Mouse (Mus musculus) hindlimb bud, embryonic 11.5 days (tissue): ENCODE results near the gene Aco1.

Source experiments
- DNase-seq: peaks from one replicate; pipeline ENCODE4 v3.0.0-alpha.2; 2012; ENCODE audit warnings: low read depth, low spot score; ENCODE audit errors: extremely low spot score

Gene Aco1

DNA sequence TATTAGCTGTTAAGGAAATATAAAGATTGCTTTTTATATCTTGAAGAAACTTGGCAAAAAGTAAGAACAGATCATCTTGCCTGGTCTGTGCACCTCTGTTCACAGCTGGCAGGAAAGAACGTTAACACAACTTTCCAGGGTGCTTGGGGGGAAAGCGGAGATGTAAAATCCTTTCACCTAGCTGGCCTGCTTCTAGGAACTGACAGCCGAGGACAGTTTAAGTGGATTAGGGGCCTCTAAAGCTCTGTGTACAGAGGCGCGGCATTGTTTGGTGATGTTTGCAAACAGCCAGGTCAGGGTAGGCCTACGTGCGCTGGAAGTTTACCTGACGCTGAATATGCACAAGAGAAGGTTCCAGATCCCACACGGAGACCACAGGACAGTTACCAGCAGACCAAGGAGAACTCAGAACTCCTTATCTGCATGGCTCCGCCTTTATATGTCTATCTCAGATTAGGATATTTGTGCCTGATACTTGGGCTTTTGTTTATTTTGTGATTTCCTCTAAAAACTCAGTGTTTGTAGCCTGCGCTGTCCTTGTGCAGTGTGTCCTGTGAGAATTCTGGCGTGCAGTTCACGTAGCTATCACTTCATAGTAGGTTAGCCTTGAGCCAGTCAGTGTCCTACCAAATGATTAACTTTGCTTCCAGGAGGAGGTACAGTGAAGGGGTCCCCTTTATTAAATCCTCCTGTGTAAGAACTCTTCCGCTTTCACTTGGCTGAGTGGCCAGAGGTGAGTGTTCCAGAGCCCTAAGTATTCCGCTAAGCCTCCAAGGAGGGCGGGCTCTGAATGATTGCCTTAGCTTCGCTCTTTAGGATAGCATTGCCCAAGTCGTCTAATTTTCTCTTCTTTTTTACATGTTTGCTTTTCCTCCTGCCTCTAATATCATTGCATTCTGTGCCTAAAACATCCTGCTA is 14.0 kb downstream of the Aco1 start:
- no peak for DNase-seq

DNA sequence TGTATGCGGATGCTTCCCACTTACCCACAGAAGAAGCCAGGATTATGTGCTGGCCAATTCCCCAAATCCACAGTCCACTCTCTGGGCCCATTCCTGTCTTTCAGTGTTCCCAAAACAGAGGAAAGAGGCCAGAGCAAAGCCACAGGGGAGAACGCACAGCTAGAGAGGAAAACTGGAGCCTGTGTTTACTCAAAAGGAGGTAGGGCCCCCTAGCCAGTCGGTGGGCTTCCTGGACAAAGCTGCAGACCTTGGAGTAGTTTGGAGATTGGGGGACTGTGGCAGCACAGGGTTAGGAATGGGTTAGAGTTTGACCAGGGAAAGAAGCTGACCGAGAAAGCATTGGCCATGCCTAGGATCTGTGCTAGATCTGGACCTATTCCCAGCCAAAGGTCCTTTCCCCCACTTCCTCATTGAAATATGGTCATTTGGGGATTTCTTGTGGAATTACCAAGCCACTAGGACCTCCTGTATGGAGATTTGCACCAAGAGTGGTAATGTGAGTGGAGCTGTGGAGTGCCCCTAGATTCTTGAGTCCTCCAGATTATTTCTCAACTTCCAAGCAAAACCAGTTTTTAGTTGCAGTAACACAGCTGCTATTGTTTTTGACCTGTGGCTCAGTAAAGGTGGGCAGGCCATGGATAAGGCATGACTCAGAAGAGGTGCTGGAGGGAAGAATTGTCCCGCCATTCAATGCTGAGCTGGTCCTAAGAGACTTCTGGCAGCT is 14.8 kb downstream of the Aco1 start:
- DNase-seq, result no peak

GRCm38 (mm10) chr4:40158224-40158540 is 15.3 kb downstream of the Aco1 start:
- no peak for DNase-seq

GRCm38 (mm10) chr4:40160591-40161434 is 17.9 kb downstream of the Aco1 start:
- no peak for DNase-seq

GRCm38 (mm10) chr4:40163646-40164045 is 20.8 kb downstream of the Aco1 start:
- no peak for DNase-seq

- no peak for DNase-seq
Observed at GRCm38 (mm10) chr4:40171477-40171876, 28.6 kb downstream of the Aco1 start.

GRCm38 (mm10) chr4:40172336-40172735 is 29.5 kb downstream of the Aco1 start:
- no peak for DNase-seq

- no peak for DNase-seq
Observed at GRCm38 (mm10) chr4:40174321-40174720, 31.4 kb downstream of the Aco1 start.

DNA sequence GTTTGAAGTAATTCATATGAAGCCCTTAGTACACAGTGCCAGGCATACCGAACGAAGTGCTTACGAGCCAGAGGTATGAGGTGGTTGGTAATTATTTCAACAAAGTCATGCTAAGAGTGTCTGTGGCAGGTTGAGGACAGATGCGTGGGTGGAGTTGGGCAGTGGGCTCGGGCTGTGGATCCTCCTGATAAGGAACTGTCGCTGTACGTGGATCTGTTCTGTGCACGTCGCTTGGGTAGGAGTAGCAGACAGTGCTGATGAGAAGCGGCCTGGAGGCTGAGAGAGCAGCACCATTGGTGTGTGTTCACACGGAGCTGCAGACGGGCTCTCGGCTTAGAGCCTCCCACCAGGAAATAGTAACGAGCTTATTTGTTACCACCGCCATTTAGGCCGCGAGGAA is 35.7 kb downstream of the Aco1 start:
- DNase-seq, result no peak

DNA sequence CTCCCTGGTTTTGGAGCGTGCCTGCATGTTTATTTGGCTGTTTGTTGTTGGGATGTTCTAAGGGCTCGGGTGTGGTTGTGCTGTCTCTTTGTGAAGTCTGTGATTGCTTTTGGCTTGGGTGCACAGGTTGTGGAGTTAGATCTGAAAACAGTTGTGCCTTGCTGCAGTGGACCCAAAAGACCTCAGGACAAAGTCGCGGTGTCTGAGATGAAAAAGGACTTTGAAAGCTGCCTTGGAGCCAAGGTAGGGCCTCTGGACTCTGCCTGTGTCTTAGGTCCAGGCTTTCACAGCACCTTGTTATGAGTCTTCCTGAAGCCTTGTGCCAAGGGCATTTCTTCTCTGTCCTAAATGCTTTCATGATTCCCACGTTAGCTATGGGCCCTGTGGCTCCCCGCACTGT is 37.2 kb downstream of the Aco1 start:
- no peak for DNase-seq

DNA sequence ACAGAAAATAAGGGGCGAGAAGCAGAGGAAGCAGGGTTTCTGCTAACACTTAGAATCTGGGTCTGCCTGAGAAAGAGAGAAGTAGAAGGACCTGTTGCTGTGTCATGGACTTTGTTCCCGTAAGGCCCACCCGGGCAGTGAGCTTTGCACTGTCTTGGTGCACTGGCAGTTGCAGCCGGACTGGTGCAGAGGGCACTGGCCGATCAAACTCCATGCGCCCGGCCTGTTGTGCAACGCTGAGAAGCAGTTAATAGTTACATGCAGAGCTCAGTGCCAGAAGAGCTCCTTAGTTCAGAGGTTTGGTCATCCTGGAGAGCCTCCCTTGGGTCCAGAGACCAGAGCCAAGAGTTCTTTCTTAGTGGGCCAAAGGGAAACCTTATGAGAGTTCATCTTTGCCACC is 38.8 kb downstream of the Aco1 start:
- no peak for DNase-seq

- DNase-seq, result no peak
Observed at GRCm38 (mm10) chr4:40182651-40183320, 39.9 kb downstream of the Aco1 start.

- DNase-seq, result no peak
Observed at GRCm38 (mm10) chr4:40183781-40184180, 40.9 kb downstream of the Aco1 start.

DNA sequence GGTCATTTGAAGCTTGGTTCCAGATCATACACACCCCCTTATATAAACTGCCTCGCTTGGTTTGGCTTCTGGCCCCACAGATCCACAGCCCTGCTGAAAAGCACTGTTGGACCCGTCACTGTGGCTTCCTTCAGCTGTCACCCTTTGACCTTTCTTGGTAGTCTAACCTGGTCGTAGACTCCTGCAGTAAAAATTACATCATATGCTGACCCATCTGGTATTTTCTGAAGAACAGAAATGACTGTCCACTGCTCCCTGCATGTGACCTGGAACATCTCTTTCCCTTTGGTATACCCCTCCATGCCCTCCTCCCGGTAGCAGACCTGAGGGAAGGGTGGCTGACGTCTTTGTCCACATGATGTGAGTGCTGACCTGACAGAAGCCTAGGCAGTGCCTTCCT is 41.6 kb downstream of the Aco1 start:
- DNase-seq, result no peak

DNA sequence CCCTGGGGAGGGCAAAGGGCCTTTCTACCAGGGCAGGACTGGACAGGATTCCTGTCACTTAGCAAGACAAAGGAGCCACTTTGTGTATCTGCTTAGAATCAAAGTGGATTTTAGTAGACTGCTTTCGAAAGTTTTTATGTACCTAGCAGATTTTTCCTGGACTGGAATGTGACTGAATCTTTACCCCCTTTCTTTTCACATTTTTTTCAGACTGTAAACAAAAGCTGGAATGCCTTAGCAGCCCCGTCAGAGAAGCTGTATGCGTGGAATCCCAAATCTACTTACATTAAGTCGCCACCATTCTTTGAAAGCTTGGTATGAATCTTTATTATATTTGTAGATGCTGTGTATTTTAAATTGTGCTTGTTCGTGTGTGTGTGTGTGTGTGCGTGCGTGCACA is 45.1 kb downstream of the Aco1 start:
- no peak for DNase-seq

GRCm38 (mm10) chr4:40192246-40192645 is 49.4 kb downstream of the Aco1 start:
- no peak for DNase-seq

- no peak for DNase-seq
Observed at GRCm38 (mm10) chr4:40193461-40193860, 50.6 kb downstream of the Aco1 start.

DNA sequence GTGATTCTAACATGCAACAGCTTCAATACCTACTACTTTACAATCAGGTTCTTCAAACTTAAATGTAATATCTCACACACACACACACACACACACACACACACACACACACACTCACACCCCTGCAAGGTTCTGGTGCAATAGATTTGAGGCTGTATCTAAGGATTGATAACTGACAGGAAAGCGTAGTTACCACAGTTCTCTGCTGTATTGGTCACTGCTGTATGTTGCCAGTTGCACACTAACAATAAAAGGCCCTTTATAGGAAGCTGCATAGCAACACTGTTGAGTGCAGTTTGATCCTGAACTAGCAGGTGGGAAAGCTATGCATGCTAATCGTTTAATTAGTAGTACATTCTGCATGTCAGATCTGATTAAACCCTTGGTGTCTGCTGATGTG is 52.5 kb downstream of the Aco1 start:
- DNase-seq, result no peak

GRCm38 (mm10) chr4:40202205-40202604 is 59.3 kb downstream of the Aco1 start:
- no peak for DNase-seq

- no peak for DNase-seq
Observed at GRCm38 (mm10) chr4:40204374-40204773, 61.5 kb downstream of the Aco1 start.
